Mouse (Mus musculus) embryonic facial prominence, embryonic 11.5 days (tissue): Measurements from ENCODE around the gene Psenen. TPM values are rescaled to one million over a fixed set of nuclear protein-coding genes. Genes with fewer than 3 reads are reported as not detected.
A peak's percentile ranks its signal among the peaks of the same experiment; 100 is the strongest.

Experiments used
- ATAC-seq: fragments of 200-750 bp; cut with Nextera tagmentation; replicated peaks from 2 replicates; pipeline ENCODE4 v1.8.0; 2017; ENCODE audit warnings: low read depth; ENCODE audit not compliant: insufficient number of reproducible peaks, low FRiP score, low TSS enrichment
- DNase-seq: peaks from one replicate; pipeline ENCODE4 v3.0.0-alpha.2; 2015; ENCODE audit warnings: low spot score
- H3K27ac ChIP-seq: fragments of 300-500 bp; sonication (generic); replicated peaks from 2 replicates; pipeline ENCODE4 v1.5.1; 2014; ENCODE audit warnings: mild to moderate bottlenecking, low read depth, low read length, control low read depth
- H3K27me3 ChIP-seq: fragments of 300-500 bp; sonication (generic); 2 replicates; pipeline ENCODE4 v1.6.1; 2014; ENCODE audit warnings: mild to moderate bottlenecking, low read length, moderate library complexity, mixed read lengths; ENCODE audit not compliant: control insufficient read depth, insufficient read depth
- H3K36me3 ChIP-seq: fragments of 300-500 bp; sonication (generic); replicated peaks from 2 replicates; pipeline ENCODE4 v1.6.1; 2014; ENCODE audit warnings: low read depth, mild to moderate bottlenecking, low read length, moderate library complexity, mixed read lengths; ENCODE audit not compliant: control insufficient read depth, insufficient read depth
- H3K4me1 ChIP-seq: fragments of 300-500 bp; sonication (generic); 2 replicates; pipeline ENCODE4 v1.6.1; 2014; ENCODE audit warnings: low read length, mixed read lengths; ENCODE audit not compliant: control insufficient read depth, insufficient read depth
- H3K4me2 ChIP-seq: fragments of 300-500 bp; sonication (generic); 2 replicates; pipeline ENCODE4 v1.6.1; 2014; ENCODE audit warnings: low read depth, mild to moderate bottlenecking, control low read depth, low read length, moderate library complexity
- H3K4me3 ChIP-seq: fragments of 300-500 bp; sonication (generic); 2 replicates; pipeline ENCODE4 v1.5.1; 2014; ENCODE audit warnings: low read depth, low read length, control low read depth
- H3K9ac ChIP-seq: fragments of 300-500 bp; sonication (generic); replicated peaks from 2 replicates; pipeline ENCODE4 v1.6.1; 2014; ENCODE audit warnings: mild to moderate bottlenecking, control low read depth, low read length
- H3K9me3 ChIP-seq: fragments of 300-500 bp; sonication (generic); replicated peaks from 2 replicates; pipeline ENCODE4 v1.6.1; 2016; ENCODE audit warnings: mild to moderate bottlenecking, low read length, inconsistent platforms, mixed read lengths; ENCODE audit not compliant: control insufficient read depth
- WGBS: fragments of 180-500 bp; shearing (Covaris S2); extraction: QIAGEN DNeasy Blood & Tissue Kit; methylation state at CpG from one replicate; pipeline ENCODE4 v1.1.7; 2014; 5-methylcytosine and 5-hydroxymethylcytosine counted together
- polyA plus RNA-seq: library from polyadenylated mRNA; unstranded; fragments of >200 nt; fragmentation: Nextera tagmentation; extraction: Ambion mirVana; gene quantifications from 2 replicates; pipeline ENCODE4 v1.2.1, GENCODE M21; 2014

Psenen gene
- polyA plus RNA-seq, 1 experiment from 2014 or later = 108 TPM

DNA sequence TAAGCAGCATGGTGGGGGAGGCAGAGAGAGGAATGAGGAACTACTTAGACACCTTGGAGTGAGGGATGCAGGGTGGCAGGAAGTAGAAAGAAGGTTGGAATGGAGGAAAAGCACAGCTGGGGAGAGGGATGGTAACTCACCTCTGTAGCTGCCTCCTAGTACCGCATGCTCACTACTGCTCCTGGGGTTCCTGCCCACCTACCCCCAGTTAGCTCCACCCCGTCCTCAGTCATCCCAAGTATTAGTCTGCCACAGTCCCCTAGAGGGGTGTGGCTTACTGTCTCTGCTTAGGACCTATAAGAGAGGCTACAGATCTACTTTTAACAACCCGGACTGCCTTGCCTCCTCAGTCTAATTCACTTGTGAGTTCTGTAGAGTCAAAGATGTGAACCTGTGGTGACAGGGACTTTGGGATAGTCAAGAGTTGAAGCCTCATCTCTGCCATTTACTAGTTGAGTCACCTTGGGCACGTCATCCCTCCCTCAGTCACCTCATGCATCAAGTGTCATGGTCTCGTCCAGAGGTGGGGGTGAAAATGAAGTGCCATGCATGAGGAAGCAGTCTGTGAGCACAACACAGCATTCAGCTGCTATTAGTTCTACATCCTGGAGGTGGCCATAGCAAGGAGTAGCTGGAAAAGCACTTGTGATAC lies 29.5 kb upstream of the Psenen start:
- H3K27me3 ChIP-seq = no peaks in the 10 kb centered on the region
- no peak overlapping the region for H3K9ac ChIP-seq
- WGBS = 59% methylated on average over 5 of the region's 5 CpGs
- no peaks in the 10 kb centered on the region for H3K36me3 ChIP-seq
- DNase-seq (no peak), ATAC-seq (no peak)
- no peaks in the 10 kb centered on the region for H3K9me3 ChIP-seq
- H3K4me2 ChIP-seq = no peak overlapping the region
- no peak overlapping the region for H3K27ac ChIP-seq
- H3K4me1 ChIP-seq = no peaks in the 10 kb centered on the region; the same call in 1 of the 2 replicates
- H3K4me3 ChIP-seq = no peak overlapping the region

DNA sequence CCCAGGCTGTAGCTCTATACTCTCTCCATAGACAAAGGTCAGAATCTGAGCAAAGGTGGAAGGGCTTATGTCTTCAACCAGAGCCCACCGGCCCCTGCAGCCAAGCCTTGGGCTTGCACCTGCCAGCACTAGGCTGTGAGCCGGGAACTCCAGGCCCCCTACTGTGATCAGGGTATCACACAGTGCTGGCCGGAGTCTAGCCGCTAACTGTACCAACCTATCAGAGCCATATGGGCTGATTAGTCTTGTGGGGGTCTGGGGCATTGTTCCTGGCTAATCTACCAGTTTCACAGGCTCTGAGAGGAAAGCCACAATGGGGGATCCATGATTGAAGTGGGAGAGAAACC lies 28.2 kb upstream of the Psenen start:
- H3K4me3 ChIP-seq = no peak overlapping the region
- no peaks in the 10 kb centered on the region for H3K27me3 ChIP-seq
- no peaks in the 10 kb centered on the region; the same call in none of the 2 replicates for H3K4me1 ChIP-seq
- WGBS = 42% methylated on average over 4 of the region's 4 CpGs
- H3K9ac ChIP-seq = no peak overlapping the region
- H3K9me3 ChIP-seq = no peaks in the 10 kb centered on the region
- ATAC-seq (no peak), DNase-seq (no peak)
- no peak overlapping the region for H3K4me2 ChIP-seq
- H3K27ac ChIP-seq = no peak overlapping the region
- no peaks in the 10 kb centered on the region for H3K36me3 ChIP-seq

DNA sequence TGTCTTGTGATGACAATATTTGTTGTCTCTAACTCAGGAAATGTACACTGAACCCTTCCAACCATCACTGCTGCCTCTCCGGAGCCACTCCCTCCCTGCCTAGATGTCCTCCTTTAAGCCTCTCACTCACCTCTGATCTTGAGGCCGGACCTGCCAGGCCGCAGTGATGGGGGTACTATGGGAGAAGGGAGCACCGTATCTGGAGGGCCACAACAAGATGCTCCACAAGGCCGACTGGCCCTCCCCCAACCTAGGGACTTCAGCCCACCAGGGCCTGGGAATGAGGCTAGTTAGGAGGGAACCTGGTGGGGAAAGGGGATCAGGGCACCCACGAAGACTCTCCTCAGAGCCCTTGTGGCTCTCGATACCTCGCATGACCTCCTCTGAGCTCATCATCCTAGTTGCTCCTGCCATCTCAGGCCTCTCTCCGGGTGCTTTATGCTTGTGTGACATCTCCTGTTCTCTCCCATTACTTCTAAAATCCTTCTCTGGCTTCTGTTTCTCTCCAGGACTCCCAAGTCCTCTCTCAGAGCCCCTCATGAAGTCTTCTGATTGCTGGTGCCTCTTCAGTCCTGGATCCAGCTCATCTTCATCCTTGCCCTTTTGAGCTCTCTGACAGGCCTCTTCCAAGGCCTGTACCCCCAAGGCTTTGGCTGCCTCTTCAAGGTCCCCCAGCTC lies 27.6 kb upstream of the Psenen start:
- Histone ChIP-seq H3K4me3 (no peak overlapping the region), H3K36me3 (no peaks in the 10 kb centered on the region), H3K4me1 (no peaks in the 10 kb centered on the region; the same call in none of the 2 replicates), H3K9ac (no peak overlapping the region), H3K27ac (no peak overlapping the region), H3K27me3 (no peaks in the 10 kb centered on the region), H3K4me2 (no peak overlapping the region), H3K9me3 (no peaks in the 10 kb centered on the region)
- DNase-seq (no peak), ATAC-seq (no peak)
- 85% methylated on average over 9 of the region's 9 CpGs for WGBS

DNA sequence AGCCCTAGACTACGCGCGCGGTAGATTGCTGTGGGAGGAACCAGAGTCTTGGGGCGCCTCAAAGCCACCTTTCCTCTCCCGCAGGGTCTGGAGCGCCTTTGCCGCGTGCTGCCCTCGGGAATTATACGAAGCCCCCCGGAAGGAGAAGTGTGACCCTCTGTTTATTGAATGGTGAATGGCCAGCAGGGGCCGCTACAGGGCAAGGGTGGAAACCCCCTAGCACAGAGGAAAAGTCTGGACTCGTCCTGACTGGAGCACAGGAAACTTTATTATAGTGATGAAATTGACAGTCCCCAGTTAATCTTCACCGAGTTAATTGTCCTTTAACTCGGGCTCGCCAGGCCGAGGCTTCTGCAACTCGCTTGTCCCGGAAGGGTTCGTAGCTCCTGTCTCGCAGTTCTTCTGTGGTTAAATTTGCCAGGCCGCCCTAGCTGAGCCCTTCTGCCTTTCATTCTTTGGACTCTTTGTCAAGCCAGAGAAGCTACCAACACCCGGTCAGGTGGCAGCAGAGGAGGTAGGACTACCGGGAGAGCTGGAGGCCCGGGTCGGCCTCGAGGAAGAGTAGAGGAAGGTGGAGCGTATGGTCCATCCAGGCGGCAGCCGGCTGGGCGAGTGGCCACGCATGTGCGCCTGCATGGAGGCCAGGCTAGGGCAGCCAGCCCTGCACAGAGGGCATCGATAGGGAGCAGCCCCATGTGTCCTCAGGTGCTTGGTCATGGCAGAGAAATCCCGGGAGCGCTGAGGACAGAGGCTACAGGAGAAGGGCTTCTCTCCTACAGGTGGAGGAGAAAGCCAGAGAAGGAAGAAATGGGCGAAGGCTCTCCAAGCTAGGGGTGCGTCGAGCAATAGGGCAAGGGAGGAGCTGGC lies 26.2 kb upstream of the Psenen start:
- H3K4me3 ChIP-seq = peak overlapping the region; percentile 97
- no peaks in the 10 kb centered on the region for H3K27me3 ChIP-seq
- no peaks in the 10 kb centered on the region; the same call in none of the 2 replicates for H3K4me1 ChIP-seq
- WGBS = 27% methylated on average over 40 of the region's 40 CpGs
- peak overlapping the region; percentile 89 for H3K4me2 ChIP-seq
- H3K36me3 ChIP-seq = peaks cover 6% of the 10 kb centered on the region
- H3K9ac ChIP-seq = peak overlapping the region; percentile 67
- no peaks in the 10 kb centered on the region for H3K9me3 ChIP-seq
- peak overlapping the region; percentile 60; the same call in 1 of the 2 replicates for H3K27ac ChIP-seq
- ATAC-seq (peak; percentile 55; the same call in 1 of the 2 replicates), DNase-seq (peak; percentile 92)

DNA sequence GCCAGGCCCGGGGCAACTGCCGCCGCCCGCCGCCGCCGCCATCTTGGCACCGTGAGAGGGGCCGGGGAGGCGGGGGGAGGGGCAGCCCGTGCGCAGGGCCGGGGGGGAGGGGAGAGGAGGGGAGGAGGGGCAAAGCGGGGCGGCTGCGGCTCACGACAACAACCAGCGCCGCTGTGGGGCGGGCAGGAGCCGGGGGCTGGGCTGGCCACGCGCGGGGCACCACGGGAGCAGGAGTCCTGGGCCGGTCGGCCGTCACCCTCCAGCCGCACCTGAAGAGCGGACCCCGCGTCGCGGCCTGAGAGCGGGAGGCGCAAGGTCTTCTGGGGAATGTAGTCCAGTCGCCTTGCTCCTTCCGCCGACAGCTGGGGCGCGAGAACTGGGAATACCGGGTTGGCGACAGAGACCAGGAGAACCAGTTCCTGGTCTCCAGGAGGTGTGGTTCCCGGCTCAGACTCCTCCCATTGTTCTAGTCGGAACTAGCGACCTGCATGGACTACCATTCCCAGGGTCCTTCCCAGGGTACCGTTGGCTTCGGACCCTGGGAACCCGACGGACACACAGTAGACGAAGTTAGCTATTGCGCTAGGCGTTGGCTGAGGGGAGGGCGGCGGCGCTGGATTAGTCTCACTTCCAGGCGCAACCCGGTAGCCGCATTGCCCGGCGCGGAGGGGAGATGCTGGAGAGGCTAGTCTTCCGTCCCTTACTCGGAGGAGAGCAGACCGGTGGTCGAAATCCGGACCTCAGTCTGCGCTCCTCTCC lies 25.4 kb upstream of the Psenen start, which contains the start of gene Kmt2b:
Gene Kmt2b, minus strand, starts transcription at position 51 of the 759 bp plus-strand sequence.
- no peaks in the 10 kb centered on the region for H3K9me3 ChIP-seq
- ATAC-seq (peak; percentile 96), DNase-seq (peak; percentile 98)
- H3K36me3 ChIP-seq = peaks cover 14% of the 10 kb centered on the region
- H3K9ac ChIP-seq = peak within 1 kb of the TSS; percentile 99
- H3K4me3 ChIP-seq = peak within 1 kb of the TSS; percentile 97
- peak within 1 kb of the TSS; percentile 89 for H3K4me2 ChIP-seq
- no peaks in the 10 kb centered on the region; the same call in none of the 2 replicates for H3K4me1 ChIP-seq
- under 1% methylated on average over 61 of the region's 68 CpGs for WGBS
- H3K27me3 ChIP-seq = no peaks in the 10 kb centered on the region
- H3K27ac ChIP-seq = peak within 1 kb of the TSS; percentile 84

DNA sequence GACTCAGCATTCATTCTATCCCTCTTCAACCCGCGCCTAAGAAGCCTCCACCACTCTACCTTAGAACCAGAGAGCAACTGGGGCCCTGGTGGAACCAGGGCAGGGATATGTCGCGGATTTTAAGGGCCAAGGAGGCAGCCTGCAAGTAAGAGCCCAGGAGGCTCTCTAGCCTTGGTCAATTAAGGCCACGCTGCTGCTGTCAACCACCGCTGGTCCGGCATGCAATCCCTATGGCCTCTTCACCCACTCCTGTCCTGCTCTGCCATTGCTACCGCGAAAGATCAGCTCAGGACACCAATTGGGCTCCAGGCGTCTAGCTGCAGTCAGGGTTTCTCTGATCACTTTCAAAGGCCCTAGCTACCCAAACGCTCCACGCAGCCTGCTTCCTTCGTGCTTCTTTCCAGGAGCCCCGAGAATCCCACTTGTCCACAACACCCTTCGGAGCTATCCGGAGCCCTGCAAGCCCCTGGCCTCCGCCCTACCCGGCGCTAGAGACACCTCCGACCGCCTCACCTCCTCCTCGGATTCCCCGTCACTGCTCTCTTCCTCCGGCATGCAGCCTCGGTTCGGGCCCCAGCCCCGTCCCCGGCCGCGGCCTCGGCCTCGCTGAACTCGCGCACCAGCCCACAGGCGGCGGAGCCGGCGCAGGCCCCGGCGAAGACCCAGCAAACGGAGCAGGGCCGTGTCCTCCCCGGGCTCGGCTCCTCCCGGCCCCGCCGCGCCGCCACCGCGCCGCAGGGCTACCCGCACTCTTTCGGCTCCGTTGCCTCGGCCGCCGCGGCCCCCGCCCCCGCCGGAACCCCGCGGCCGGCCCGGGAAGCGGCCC lies 24.6 kb upstream of the Psenen start:
- Histone ChIP-seq H3K27me3 (no peaks in the 10 kb centered on the region), H3K4me2 (peak overlapping the region; percentile 89), H3K36me3 (peaks cover 16% of the 10 kb centered on the region), H3K9me3 (no peaks in the 10 kb centered on the region), H3K4me3 (peak overlapping the region; percentile 97), H3K9ac (peak overlapping the region; percentile 99), H3K27ac (peak overlapping the region; percentile 84), H3K4me1 (no peaks in the 10 kb centered on the region; the same call in none of the 2 replicates)
- ATAC-seq (peak; percentile 14), DNase-seq (peak; percentile 33)
- under 1% methylated on average over 46 of the region's 67 CpGs for WGBS
